Mouse (Mus musculus): ENCODE data around the gene Myo3b.

GRCm38 (mm10) chr2:70400321-70400720, 361.4 kb downstream of the Myo3b start:
- TF ChIP-seq POLR2A (IDR thresholded peaks at IDR 0.05; ENCODE audit: low read depth, low read length) (no peak), CTCF (IDR thresholded peaks at IDR 0.05; ENCODE audit: borderline replicate concordance, insufficient read depth, low read length) (no peak)

Data from embryonic fibroblast, embryonic 13.5 days (primary cell).